Mouse (Mus musculus) kidney, postnatal 25 days (tissue): Measurements from ENCODE around the gene Anapc4.

ENCODE experiments used
- DNase-seq, 2 experiments: peaks; one replicate each; pipeline ENCODE4 v3.0.0; 2021; ENCODE audit warnings: mixed read lengths in 2 of 2

The Anapc4 gene

DNA sequence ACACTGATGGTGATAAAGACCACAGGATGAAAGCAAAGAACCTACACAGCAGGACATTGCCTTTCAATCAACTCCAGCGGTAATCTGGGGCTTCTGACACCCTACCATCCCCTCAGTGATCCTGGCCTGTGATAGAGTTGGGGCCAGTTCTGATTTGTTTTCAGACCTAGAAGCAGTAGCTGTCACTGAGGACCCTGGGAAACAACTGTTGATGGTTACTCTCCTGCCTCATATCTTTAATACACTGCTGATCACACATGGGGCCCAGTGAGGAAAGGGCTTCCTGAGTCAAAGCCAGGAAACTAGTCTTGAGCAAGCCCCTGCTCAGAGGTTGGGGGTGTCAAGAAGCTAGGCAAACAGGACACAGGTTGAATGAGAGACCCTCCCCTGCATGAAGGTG lies 37.6 kb downstream of the Anapc4 start:
- no peak for DNase-seq

DNA sequence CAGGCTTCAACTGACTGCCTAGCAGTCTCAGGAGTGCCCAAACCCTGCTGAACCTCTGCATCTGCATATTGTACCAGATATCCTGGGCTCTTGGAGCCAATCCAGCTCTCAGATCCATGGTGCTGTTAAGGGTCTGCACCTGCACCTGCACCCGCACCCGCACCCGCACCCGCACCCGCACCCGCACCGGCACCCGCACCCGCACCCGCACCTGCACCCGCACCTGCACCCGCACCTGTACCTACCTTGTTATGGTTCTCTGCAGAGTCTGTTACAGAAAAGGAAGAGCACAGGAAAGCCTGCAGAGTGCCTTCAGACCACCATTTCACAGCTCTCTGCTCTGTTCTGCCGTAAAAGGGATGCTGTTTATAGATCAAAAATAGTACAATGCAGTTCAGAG lies 38.2 kb downstream of the Anapc4 start:
- no peak for DNase-seq

DNA sequence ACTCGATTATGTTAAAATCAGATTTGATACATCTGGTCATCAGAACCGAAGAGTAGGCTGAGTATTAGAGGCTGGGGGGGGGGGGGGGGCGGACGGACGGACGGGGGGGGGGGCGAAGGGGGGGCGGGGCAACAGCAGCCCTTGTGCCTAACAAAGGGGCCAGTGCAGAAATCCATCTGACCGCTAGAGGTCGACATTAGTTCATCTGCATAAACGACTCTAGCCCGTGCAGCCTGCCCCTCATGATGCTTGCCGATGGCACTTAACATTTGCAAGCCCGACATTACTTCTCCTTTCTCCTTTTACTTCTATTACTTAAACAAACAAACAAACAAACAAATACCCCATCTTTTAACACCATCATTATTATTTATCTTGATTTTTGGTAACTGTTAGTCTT lies 45.0 kb downstream of the Anapc4 start:
- DNase-seq, result peak; percentile 75 to 86

DNA sequence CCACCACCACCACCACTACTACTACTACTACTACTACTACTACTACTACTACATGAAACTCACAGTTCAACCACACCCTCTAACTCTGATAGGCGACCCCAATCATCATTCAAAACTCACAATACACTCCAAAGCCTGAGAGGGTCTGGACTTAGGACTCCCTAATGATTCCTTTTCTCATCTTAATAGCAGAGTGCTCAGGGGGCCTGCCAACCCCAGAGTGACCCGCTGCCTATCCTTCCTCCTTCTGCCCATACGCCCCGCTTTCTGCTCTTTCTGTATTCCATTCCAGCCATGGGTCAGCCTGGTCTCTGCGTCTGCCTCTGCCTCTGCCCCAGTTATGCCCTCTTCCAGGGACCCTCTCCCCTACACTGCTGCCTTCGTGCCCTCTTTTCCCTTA lies 46.1 kb downstream of the Anapc4 start:
- DNase-seq, result no peak

DNA sequence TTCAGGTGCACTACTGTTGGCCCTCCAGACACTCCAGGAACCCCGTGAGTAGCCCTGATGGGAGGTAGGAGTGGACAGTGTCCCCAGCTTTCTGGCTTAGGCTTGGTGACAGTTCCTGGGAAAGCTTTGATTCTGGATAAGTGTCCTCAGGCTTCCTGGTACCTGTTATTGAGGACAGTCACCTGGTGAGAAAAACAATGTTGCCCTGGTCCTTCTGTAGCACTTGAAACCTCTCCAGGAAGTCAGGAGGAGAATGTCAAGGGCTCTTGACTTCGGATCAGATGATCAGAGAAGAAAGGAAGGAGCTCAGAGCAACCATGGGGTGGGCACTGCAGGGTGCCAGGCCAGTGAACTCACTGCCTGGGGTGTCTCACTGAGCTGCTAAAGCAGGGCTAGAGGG lies 48.6 kb downstream of the Anapc4 start:
- DNase-seq, result no peak

DNA sequence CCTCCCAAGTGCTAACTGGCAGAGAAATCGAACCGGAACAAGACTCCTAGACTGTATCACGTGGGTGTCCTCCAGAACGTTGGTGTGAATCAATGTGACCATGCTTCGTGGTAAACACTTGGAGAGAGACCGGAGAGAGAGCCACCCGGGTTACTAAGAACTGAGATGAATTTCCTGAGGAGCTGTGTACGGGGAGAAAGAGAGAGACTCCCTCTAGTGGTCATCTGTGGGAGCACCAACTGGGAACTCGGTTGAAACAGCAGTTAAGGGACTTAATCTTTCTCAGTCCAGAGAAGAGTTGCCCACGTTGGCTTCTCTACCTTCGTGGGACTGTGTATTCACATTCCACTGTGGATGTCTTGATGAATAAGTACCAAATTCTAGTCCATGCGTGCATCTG lies 53.3 kb downstream of the Anapc4 start:
- peak; percentile 55 to 79 for DNase-seq

DNA sequence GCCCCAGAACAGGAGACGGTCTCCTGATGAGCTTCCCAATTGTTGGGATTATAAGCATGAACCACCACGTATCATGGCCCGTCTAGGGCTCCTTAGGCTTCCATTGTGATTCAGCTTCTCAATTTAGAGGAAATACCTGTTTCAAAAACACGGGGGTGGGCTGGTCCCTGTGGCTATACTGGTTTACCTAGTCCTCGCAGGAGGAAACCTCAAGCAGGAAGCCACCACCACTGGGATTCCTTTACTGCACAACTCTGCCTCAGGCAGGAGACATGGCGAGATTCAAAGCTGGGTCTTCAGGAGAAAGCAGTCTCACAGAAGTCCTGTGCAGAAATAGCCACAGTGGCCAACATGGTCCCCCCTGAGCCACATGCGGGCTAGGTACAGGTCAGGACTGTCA lies 56.1 kb downstream of the Anapc4 start:
- DNase-seq, result no peak

DNA sequence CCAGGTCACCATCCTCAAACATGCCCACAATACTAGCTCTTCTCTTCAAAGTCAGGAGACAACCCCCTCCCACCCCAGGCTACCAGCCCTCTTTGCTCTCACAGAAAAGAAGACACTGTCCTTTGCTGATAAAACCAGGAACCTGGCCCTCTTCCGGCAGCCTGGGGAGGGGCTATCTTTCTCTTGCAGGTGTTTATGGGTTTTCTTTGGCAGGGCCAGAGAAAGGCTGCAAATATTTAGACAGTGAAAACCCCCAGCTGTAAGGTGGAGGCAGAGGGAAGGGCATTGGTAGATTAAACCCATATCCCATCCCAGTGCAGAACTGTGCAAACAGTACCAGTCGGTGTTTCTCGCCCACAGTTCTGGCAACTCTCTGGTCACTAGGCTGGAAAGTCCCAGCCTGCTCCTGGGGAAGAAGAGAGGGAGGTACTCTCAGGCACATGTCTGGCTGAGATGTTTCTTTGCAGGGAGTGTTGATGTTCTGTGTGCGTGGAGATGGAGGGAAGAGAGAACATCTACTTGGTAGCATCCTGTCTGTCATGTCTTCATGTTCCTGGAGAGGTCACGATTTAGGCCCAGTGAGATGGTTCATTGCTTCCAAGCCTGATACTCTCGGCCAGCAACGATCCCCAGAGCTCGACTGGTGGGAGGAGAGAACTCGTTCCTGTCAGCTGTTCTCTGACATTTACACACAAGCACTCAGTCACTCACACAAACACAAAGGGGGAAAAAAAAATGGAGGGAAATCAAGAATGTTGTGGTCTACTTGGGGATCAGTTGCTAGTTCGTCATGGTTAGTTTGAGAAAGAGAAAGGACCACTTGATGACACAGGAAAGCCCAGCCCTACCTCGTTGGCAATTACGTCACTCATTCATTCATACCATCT lies 58.4 kb downstream of the Anapc4 start:
- DNase-seq, result no peak

DNA sequence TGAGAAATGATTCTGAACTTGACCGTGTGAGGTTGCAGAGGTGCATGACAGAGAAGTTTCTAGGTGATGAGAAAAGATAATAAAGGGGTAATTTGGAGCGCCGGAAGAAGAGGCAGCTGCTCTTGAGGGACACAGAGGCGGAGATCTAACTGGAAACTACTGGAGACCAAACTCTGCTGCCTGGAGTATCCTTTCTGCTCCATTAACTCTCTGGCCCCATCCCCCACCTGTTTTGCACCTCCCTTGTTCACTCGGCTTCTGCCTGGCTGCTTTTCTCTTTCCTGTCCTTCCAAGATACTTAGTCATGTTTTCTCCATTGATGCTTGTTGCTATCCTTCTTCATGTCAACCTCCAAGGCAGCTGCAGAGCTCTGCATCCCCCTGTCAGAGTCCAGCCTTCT lies 60.1 kb downstream of the Anapc4 start:
- DNase-seq, result peak in 1 of 2 experiments; percentile 23

DNA sequence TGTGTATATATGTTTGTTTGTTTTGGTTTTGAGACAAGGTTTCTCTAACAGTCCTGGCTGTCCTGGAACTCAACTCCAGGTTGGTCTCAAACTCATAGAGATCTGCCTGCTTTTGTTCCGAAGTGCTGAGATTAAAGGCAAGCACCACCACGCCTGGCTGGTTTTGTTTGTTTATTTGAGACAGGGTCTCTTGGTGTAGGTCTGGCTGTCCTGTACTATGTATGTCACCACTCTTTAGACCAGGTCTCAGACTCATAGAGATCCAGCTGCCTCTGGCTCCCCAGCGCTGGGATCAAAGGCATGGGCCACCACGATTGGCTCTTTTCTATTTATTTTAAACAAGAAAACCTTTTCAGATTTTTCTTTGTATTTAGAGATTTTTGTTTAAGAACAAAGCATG lies 70.4 kb downstream of the Anapc4 start:
- no peak for DNase-seq

DNA sequence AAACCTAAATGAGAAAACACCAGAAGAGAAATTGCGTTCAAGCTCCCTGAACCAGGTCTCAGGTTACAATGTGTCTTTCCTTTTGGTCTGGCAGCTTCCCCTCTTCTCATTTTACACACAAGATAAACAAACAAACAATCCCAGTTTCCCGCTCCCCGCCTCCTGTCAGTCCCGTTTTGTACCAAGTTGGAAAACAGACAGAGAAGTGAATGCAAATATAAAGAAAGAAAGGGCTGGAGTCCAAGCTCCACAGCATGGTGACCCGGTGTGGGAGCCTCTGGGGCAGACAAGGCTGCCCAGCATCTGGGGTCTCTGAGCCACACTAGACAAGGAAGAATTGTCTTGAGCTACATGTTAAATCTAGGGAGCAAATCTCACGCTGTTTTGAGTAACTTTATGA lies 70.9 kb downstream of the Anapc4 start:
- no peak for DNase-seq

DNA sequence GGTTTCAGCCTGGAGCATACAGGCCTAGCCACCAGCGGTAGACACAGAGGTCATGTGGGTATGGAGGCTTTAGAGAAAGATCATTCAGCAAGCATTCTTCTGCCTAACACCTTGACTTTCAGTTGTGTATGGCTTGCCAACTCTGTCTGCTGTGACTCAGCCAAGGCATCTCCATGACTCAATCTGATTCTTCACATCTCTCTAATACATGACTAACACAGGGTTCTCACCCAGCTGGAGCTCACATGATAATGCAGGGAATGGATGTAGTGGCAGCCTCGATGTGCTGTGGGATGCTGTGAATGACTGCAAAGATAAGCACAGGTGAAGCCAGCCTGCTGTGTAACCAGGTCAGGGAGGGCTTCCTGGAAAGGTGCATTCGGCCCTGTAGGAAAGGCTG lies 74.4 kb downstream of the Anapc4 start:
- no peak for DNase-seq

DNA sequence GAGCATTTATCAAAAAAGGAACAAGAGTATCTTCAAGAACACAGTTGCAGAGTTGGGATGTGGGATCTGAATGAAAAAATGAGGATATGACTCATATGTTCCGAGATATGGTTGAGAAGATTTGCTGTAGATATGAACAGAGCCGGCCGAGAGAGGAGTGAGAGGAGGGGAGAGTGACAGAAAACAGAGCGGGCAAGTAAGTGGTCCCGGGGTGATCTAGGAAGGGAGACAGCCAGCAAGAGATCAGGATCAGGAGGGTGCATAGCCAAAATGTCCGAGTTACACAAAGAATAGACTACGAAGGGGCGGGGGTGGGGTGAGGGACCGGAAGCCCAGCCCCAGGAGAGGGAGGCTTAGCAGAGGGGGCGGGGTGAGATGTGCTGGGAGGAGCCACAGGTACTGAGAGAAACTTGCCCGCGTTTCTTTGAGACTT lies 76.4 kb downstream of the Anapc4 start:
- no peak for DNase-seq

DNA sequence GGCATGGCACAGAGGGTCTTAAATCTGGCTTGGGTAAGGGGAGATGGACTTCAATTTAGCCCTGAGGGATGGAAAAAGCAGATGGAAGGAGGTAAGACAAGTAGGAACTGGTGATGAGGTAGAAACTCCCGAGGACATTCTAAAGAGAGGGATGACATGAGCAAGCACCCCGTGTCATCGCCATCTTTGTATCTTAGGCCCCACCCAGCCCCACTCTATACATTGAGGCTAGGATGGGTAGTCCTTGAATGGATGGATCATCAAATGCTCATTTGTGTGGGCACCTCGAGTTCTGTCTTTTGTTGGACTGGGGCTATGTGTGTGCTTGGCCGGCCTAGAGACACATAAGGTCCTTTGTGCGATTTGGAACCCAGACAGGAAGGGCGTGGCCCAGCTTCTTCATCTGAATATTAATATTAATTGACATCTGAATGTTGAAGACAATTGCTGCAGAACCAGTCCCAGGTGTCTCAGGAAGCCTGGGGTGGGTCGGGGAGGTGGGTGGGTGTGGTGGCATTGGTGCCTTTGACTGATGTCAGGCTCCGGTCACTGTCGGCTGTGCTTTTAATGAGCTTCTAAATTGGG lies 77.6 kb downstream of the Anapc4 start:
- DNase-seq, result no peak

DNA sequence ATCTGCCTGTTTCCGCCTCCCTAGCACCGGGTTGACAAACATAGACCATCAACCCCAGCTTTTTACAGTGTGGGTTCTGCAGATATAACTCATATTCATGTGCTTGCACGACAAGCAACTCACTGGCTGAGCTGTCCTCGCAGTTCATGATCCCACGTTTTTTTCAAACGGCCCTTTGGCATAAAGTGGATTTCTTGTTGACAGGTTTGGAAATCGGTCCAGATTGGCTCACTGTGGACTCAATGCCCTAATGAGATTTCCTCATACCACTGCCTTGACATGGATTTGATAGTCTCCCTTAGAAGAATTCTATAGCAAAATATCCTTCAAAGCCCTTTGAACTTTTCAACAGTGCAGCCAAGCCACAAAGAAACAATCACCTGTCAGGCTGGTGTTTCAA lies 79.9 kb downstream of the Anapc4 start:
- no peak for DNase-seq

DNA sequence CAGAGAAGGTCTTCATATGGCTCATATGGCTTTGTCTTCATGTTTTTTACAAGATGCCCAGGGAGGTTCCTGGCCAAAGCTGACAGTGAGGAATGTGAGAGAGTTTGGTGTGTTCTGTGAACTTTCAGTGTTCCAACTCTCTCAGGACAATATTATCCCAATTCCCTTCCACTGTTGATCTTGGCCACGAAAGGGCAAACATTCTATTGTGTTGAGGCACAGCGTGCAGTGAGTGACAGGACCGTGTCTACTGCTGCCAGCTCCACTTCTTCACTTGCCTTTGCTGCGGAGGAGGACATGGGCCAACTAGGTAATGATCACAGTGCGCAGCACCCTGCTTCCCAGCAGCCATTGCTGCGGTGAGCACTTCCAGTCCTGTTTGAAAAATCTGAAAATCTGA lies 82.4 kb downstream of the Anapc4 start:
- DNase-seq, result no peak
